ENCODE assay signal across 8 mouse cellular contexts in the genomic region with DNA sequence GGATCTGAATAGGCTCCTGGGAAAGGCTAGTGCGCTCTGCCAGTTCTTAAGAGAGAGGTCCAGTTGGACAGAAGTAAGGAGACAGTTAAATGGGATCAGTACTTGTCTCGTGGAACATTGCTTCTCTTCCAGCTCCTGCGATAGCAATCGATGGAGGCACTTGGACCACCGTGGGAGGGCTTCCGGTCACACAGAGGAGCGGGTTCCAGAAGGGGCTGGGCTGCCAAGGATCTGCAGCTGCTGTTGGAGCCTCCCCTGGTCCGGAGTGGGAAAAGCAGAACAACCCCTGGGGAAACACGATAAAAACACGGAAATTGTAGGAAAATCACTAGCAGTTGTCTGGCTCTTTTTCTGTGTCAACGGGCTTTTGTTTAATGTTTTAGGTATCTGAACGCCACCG.
DNase-seq lines count a peak whose midpoint lies in the region; ATAC-seq lines count a peak whose summit lies in the region.

No protein-coding gene starts in this region.

- no peaks in the 10 kb centered on the region for H3K9me3 ChIP-seq in neural tube, embryonic 11.5 days (ENCODE audit: control insufficient read depth, low read length)
- no peaks in the 10 kb centered on the region for H3K9me3 ChIP-seq in forebrain, embryonic 16.5 days (ENCODE audit: control insufficient read depth, low read length)
- H3K9me3 ChIP-seq in hindbrain, embryonic 10.5 days: no peaks in the 10 kb centered on the region
- no peaks in the 10 kb centered on the region for H3K9me3 ChIP-seq in midbrain, embryonic 12.5 days

- no peak overlapping the region for H3K27ac ChIP-seq in neural tube, embryonic 11.5 days (ENCODE audit: low read depth, low read length)
- H3K27ac ChIP-seq in forebrain, embryonic 16.5 days (ENCODE audit: low read length): no peak overlapping the region
- no peak overlapping the region for H3K27ac ChIP-seq in hindbrain, embryonic 10.5 days
- no peak overlapping the region for H3K27ac ChIP-seq in midbrain, embryonic 12.5 days (replicated peaks)

- peak; percentile 20 for DNase-seq in neural tube, embryonic 11.5 days (ENCODE audit: low spot score)
- no peak for DNase-seq in neural tube, embryonic 10.5 days (ENCODE audit: extremely low spot score, low spot score)
- peak; percentile 29 for DNase-seq in hindbrain, embryonic 10.5 days (ENCODE audit: low spot score)
- DNase-seq in layer of hippocampus, postnatal 10 days (ENCODE audit: low spot score in 2 of 2): peak; percentile 28 to 45
- DNase-seq in testis, postnatal 14 days (ENCODE audit: low spot score): peak; percentile 76
- DNase-seq in thymus, postnatal 14 days: no peak

- no peak for ATAC-seq in neural tube, embryonic 11.5 days (ENCODE audit: insufficient read depth, low FRiP score, low TSS enrichment)
- peak; percentile 71; the same call in 1 of the 2 replicates for ATAC-seq in forebrain, embryonic 16.5 days
- ATAC-seq in midbrain, embryonic 12.5 days (ENCODE audit: low FRiP score, low read depth): no peak

- no peaks in the 10 kb centered on the region; the same call in 1 of the 2 replicates for H3K4me1 ChIP-seq in neural tube, embryonic 11.5 days (ENCODE audit: control insufficient read depth, insufficient read depth, low read length)
- H3K4me1 ChIP-seq in forebrain, embryonic 16.5 days (replicated peaks; ENCODE audit: control insufficient read depth, insufficient read depth, low read length): peaks cover 4% of the 10 kb centered on the region; the same call in 1 of the 2 replicates
- H3K4me1 ChIP-seq in hindbrain, embryonic 10.5 days (replicated peaks): peaks cover 19% of the 10 kb centered on the region
- peaks cover 10% of the 10 kb centered on the region for H3K4me1 ChIP-seq in midbrain, embryonic 12.5 days

- no peaks in the 10 kb centered on the region for H3K36me3 ChIP-seq in neural tube, embryonic 11.5 days (ENCODE audit: control insufficient read depth, insufficient read depth, low read length)
- H3K36me3 ChIP-seq in forebrain, embryonic 16.5 days (ENCODE audit: control insufficient read depth, insufficient read depth): no peaks in the 10 kb centered on the region
- H3K36me3 ChIP-seq in hindbrain, embryonic 10.5 days: no peaks in the 10 kb centered on the region
- no peaks in the 10 kb centered on the region for H3K36me3 ChIP-seq in midbrain, embryonic 12.5 days

- no peak overlapping the region for H3K9ac ChIP-seq in neural tube, embryonic 11.5 days (ENCODE audit: low read length)
- 0 out of 2 replicates have a peak overlapping the region, but pooled peaks have one; percentile 9 for H3K9ac ChIP-seq in forebrain, embryonic 16.5 days (replicated peaks; ENCODE audit: low read depth, low read length)
- no peak overlapping the region for H3K9ac ChIP-seq in midbrain, embryonic 12.5 days (replicated peaks)

- no peaks in the 10 kb centered on the region for H3K27me3 ChIP-seq in neural tube, embryonic 11.5 days (ENCODE audit: control insufficient read depth, insufficient read depth, low read length)
- no peaks in the 10 kb centered on the region for H3K27me3 ChIP-seq in forebrain, embryonic 16.5 days (replicated peaks; ENCODE audit: control insufficient read depth, insufficient read depth, low read length)
- 0 out of 2 replicates have a peak, but pooled peaks cover 8% of the 10 kb centered on the region for H3K27me3 ChIP-seq in hindbrain, embryonic 10.5 days (ENCODE audit: insufficient read depth, poor library complexity, severe bottlenecking)
- peaks cover 55% of the 10 kb centered on the region for H3K27me3 ChIP-seq in midbrain, embryonic 12.5 days

- H3K4me3 ChIP-seq in neural tube, embryonic 11.5 days (ENCODE audit: low read depth, low read length): no peak overlapping the region
- peak overlapping the region; percentile 29 for H3K4me3 ChIP-seq in forebrain, embryonic 16.5 days (replicated peaks; ENCODE audit: low read length)
- no peak overlapping the region for H3K4me3 ChIP-seq in hindbrain, embryonic 10.5 days
- no peak overlapping the region for H3K4me3 ChIP-seq in midbrain, embryonic 12.5 days

- 41% methylated on average over 13 of the region's 13 CpGs for WGBS in neural tube, embryonic 11.5 days
- 11% methylated on average over 13 of the region's 13 CpGs for WGBS in forebrain, embryonic 16.5 days
- 46% methylated on average over 13 of the region's 13 CpGs for WGBS in hindbrain, embryonic 10.5 days
- 44% methylated on average over 13 of the region's 13 CpGs for WGBS in midbrain, embryonic 12.5 days

- no peak overlapping the region for H3K4me2 ChIP-seq in neural tube, embryonic 11.5 days (ENCODE audit: low read depth)
- peak overlapping the region; percentile 49 for H3K4me2 ChIP-seq in forebrain, embryonic 16.5 days (ENCODE audit: low read length)
- 0 out of 2 replicates have a peak overlapping the region, but pooled peaks have one; percentile 15 for H3K4me2 ChIP-seq in midbrain, embryonic 12.5 days (replicated peaks)

Comparison
In these comparisons a context has a peak if more than half of its experiments do, and no peak if none do; other contexts are left out.
1. DNase-seq: peak in neural tube, embryonic 11.5 days (single experiment), hindbrain, embryonic 10.5 days (single experiment), layer of hippocampus, postnatal 10 days (2 of 2) and testis, postnatal 14 days (single experiment); none in neural tube, embryonic 10.5 days (single experiment) and thymus, postnatal 14 days (single experiment).